Mouse (Mus musculus): ENCODE measurements around the gene Fxyd7. TPM values are rescaled to one million over a fixed set of nuclear protein-coding genes. Genes with fewer than 3 reads are reported as not detected.
A peak's percentile ranks its signal among the peaks of the same experiment; 100 is the strongest.

The Fxyd7 gene
- total RNA-seq, 2 experiments from 2014 or later: 1.4 to 1.6 TPM

GRCm38 (mm10) chr7:31017104-31017901 lies 34.0 kb downstream of the Fxyd7 start:
- no peak for DNase-seq
- Histone ChIP-seq H3K27ac (no peak overlapping the region), H3K4me3 (no peak overlapping the region)
- TF ChIP-seq CTCF (IDR thresholded peaks at IDR 0.05): no peak
- intact Hi-C loops (cut with DNase I): no loop called here

GRCm38 (mm10) chr7:31012971-31013370 lies 38.3 kb downstream of the Fxyd7 start:
- Histone ChIP-seq H3K4me3 (no peak overlapping the region), H3K27ac (no peak overlapping the region)
- intact Hi-C loops (cut with DNase I): no loop called here
- TF ChIP-seq CTCF (IDR thresholded peaks at IDR 0.05): no peak
- DNase-seq: no peak

- Histone ChIP-seq H3K4me3 (no peak overlapping the region), H3K27ac (peak overlapping the region; percentile 40; the same call in 1 of the 2 replicates)
- intact Hi-C loops (cut with DNase I): no loop called here
- no peak for DNase-seq
- no peak for TF ChIP-seq CTCF (IDR thresholded peaks at IDR 0.05)
These were observed 42.4 kb downstream of the Fxyd7 start for GRCm38 (mm10) chr7:31008889-31009288.

- intact Hi-C loops (cut with DNase I): no loop called here
- no peak overlapping the region for H3K4me3 ChIP-seq
- TF ChIP-seq CTCF (IDR thresholded peaks at IDR 0.05): no peak
- H3K27ac ChIP-seq: peak overlapping the region; percentile 20
- DNase-seq: no peak
These were observed 43.1 kb downstream of the Fxyd7 start for GRCm38 (mm10) chr7:31008175-31008574.

- no peak for TF ChIP-seq CTCF (IDR thresholded peaks at IDR 0.05)
- Histone ChIP-seq H3K4me3 (no peak overlapping the region), H3K27ac (peak overlapping the region; percentile 20; the same call in 1 of the 2 replicates)
- DNase-seq: no peak
- intact Hi-C loops (cut with DNase I): no loop called here
These were observed 43.5 kb downstream of the Fxyd7 start for GRCm38 (mm10) chr7:31007775-31008174.

- intact Hi-C loops (cut with DNase I): no loop called here
- no peak for DNase-seq
- TF ChIP-seq CTCF (IDR thresholded peaks at IDR 0.05): no peak
- peak overlapping the region; percentile 64 for H3K27ac ChIP-seq
- no peak overlapping the region for H3K4me3 ChIP-seq
These were observed 48.6 kb downstream of the Fxyd7 start for GRCm38 (mm10) chr7:31002650-31003049.

- peak; percentile 82 for DNase-seq
- intact Hi-C loops (cut with DNase I): no loop called here
- peak overlapping the region; percentile 36 for H3K4me3 ChIP-seq
- no peak for TF ChIP-seq CTCF (IDR thresholded peaks at IDR 0.05)
- H3K27ac ChIP-seq: peak overlapping the region; percentile 85
These were observed 50.7 kb downstream of the Fxyd7 start for GRCm38 (mm10) chr7:31000505-31001020.

- no peak for DNase-seq
- TF ChIP-seq CTCF (IDR thresholded peaks at IDR 0.05): peak; percentile 34; the same call in 1 of the 2 replicates
These were observed 54.8 kb downstream of the Fxyd7 start for GRCm38 (mm10) chr7:30996491-30996890.

GRCm38 (mm10) chr7:30993986-30994385 lies 57.3 kb downstream of the Fxyd7 start:
- intact Hi-C loops (cut with DNase I): no loop called here
- Histone ChIP-seq H3K4me3 (no peak overlapping the region), H3K27ac (no peak overlapping the region)
- DNase-seq: no peak
- no peak for TF ChIP-seq CTCF (IDR thresholded peaks at IDR 0.05)

More at GRCm38 (mm10) chr7:30996491-30996890, 54.8 kb downstream of the Fxyd7 start:
- intact Hi-C loops (cut with DNase I): no loop called here
- H3K4me3 ChIP-seq: no peak overlapping the region
- H3K27ac ChIP-seq: no peak overlapping the region

Small RNA genes within 50 kb of the gene (microRNA-seq; reads per million reads assigned to microRNA genes)
- not detected for gene Mir7050

Other genes starting within 250 kb of the Fxyd7 start
- under 1 TPM in 1 of 2 experiments, not detected in 1; 0.14 TPM for gene Ffar2, start 227.7 kb downstream of the Fxyd7 start, total RNA-seq (2021)
- gene Ffar3, start 195.3 kb downstream of the Fxyd7 start, total RNA-seq (2021): not detected
- not detected for gene Ffar1, start 189.9 kb downstream of the Fxyd7 start, total RNA-seq (2021)
- under 1 TPM in 1 of 2 experiments, not detected in 1; 0.31 TPM for gene Cd22, start 171.1 kb downstream of the Fxyd7 start, total RNA-seq (2021)
- gene Mag, start 136.6 kb downstream of the Fxyd7 start, total RNA-seq (2021): under 1 TPM; 0.22 to 0.71 TPM
- not detected for gene Hamp2, start 126.8 kb downstream of the Fxyd7 start, total RNA-seq (2021)
- not detected for gene Hamp, start 107.4 kb downstream of the Fxyd7 start, total RNA-seq (2021)
- gene Usf2, start 94.7 kb downstream of the Fxyd7 start, total RNA-seq (2021): 100 to 1,000 TPM in 1 of 2 experiments, 10 to 100 TPM in 1; 85.9 to 102 TPM
- gene Lsr, start 78.0 kb downstream of the Fxyd7 start, total RNA-seq (2021): under 1 TPM; 0.31 to 0.41 TPM
- not detected for gene Fam187b, start 77.7 kb downstream of the Fxyd7 start, total RNA-seq (2021)
- 10 to 100 TPM in 1 of 2 experiments, 1 to 10 TPM in 1; 8.3 to 13.8 TPM for gene Fxyd5, start 9.0 kb downstream of the Fxyd7 start, total RNA-seq (2021)
- 1,000 to 10,000 TPM in 1 of 2 experiments, 100 to 1,000 TPM in 1; 944 to 1,010 TPM for gene Fxyd1, start 5.7 kb upstream of the Fxyd7 start, total RNA-seq (2021)
- gene Lgi4, start 7.9 kb upstream of the Fxyd7 start, total RNA-seq (2021): 1 to 10 TPM; 2.4 to 3.3 TPM
- gene Fxyd3, start 25.2 kb upstream of the Fxyd7 start, total RNA-seq (2021): 1 to 10 TPM; 1.2 to 1.4 TPM
- 10 to 100 TPM; 14.0 to 15.9 TPM for gene Hpn, start 63.8 kb upstream of the Fxyd7 start, total RNA-seq (2021)
- 100 to 1,000 TPM; 748 to 815 TPM for gene Scn1b, start 75.5 kb upstream of the Fxyd7 start, total RNA-seq (2021)
- gene Gramd1a, start 104.4 kb upstream of the Fxyd7 start, total RNA-seq (2021): 10 to 100 TPM; 47.2 to 61.7 TPM
- not detected for gene Scgb2b2, start 239.0 kb upstream of the Fxyd7 start, total RNA-seq (2021)
- gene Scgb1b2, start 240.4 kb upstream of the Fxyd7 start, total RNA-seq (2021): not detected